Mouse (Mus musculus) heart, postnatal 0 days (tissue): ENCODE measurements around the gene Krtap5-4. TPM values are rescaled to one million over a fixed set of nuclear protein-coding genes. Genes with fewer than 3 reads are reported as not detected.
"Not testable (repeated sequence)": the region's sequence is repeated elsewhere in the genome, so short reads cannot be mapped to it uniquely, and the experiment has no call there.

Source experiments
- ATAC-seq: fragments of 200-750 bp; cut with Nextera tagmentation; 2 replicates; pipeline ENCODE4 v1.8.0; 2017; ENCODE audit warnings: low read depth, moderate number of reproducible peaks, moderate library complexity; ENCODE audit not compliant: insufficient read depth
- DNase-seq: peaks from one replicate; pipeline ENCODE4 v3.0.0-alpha.2; 2016; ENCODE audit warnings: low spot score
- H3K27ac ChIP-seq: fragments of 300-500 bp; sonication (generic); 2 replicates; pipeline ENCODE4 v1.5.1; 2014; ENCODE audit warnings: low read depth, mild to moderate bottlenecking
- H3K27me3 ChIP-seq: fragments of 300-500 bp; sonication (generic); 2 replicates; pipeline ENCODE4 v1.6.1; 2014; ENCODE audit warnings: low read length, mixed read lengths; ENCODE audit not compliant: control insufficient read depth, insufficient read depth
- H3K36me3 ChIP-seq: fragments of 300-500 bp; sonication (generic); replicated peaks from 2 replicates; pipeline ENCODE4 v1.6.1; 2014; ENCODE audit warnings: low read length, mixed read lengths; ENCODE audit not compliant: control insufficient read depth, insufficient read depth
- H3K4me1 ChIP-seq: fragments of 300-500 bp; sonication (generic); 2 replicates; pipeline ENCODE4 v1.6.1; 2014; ENCODE audit warnings: antibody characterized with exemption; ENCODE audit not compliant: control insufficient read depth, insufficient read depth
- H3K4me2 ChIP-seq: fragments of 300-500 bp; sonication (generic); 2 replicates; pipeline ENCODE4 v1.6.1; 2014; ENCODE audit warnings: low read depth, mild to moderate bottlenecking, low read length, moderate library complexity
- H3K4me3 ChIP-seq: fragments of 300-500 bp; sonication (generic); 2 replicates; pipeline ENCODE4 v1.5.1; 2014; ENCODE audit warnings: low read depth, low read length
- H3K9ac ChIP-seq: fragments of 300-500 bp; sonication (generic); replicated peaks from 2 replicates; pipeline ENCODE4 v1.6.1; 2014; ENCODE audit warnings: low read depth, low read length, mixed read lengths
- H3K9me3 ChIP-seq: fragments of 300-500 bp; sonication (generic); replicated peaks from 2 replicates; pipeline ENCODE4 v1.6.1; 2016; ENCODE audit warnings: low read length; ENCODE audit not compliant: control insufficient read depth
- CTCF ChIP-seq: IDR thresholded peaks from 2 replicates; pipeline ENCODE4 v1.5.1; 2016; ENCODE audit warnings: antibody characterized with exemption, control low read depth, low read depth
- EP300 ChIP-seq: IDR thresholded peaks from 2 replicates; pipeline ENCODE4 v1.6.1; 2016; ENCODE audit warnings: antibody characterized with exemption, low read depth
- WGBS: fragments of 180-500 bp; shearing (Covaris S2); extraction: QIAGEN DNeasy Blood & Tissue Kit; methylation state at CpG from one replicate; pipeline ENCODE4 v1.1.7; 2014; 5-methylcytosine and 5-hydroxymethylcytosine counted together
- polyA plus RNA-seq: library from polyadenylated mRNA; unstranded; fragments of >200 nt; fragmentation: Nextera tagmentation; extraction: Ambion mirVana; gene quantifications from 2 replicates; pipeline ENCODE4 v1.2.1, GENCODE M21; 2015
- total RNA-seq: library from RNA; depleted of rRNA; stranded (reverse); fragments of >200 nt; gene quantifications from 2 replicates; pipeline ENCODE4 v1.2.3, GENCODE M21; 2014; ENCODE audit warnings: low replicate concordance; rRNA removed

Gene Krtap5-4
- total RNA-seq (not detected in 2 replicates), polyA plus RNA-seq (not detected in 2 replicates)

DNA sequence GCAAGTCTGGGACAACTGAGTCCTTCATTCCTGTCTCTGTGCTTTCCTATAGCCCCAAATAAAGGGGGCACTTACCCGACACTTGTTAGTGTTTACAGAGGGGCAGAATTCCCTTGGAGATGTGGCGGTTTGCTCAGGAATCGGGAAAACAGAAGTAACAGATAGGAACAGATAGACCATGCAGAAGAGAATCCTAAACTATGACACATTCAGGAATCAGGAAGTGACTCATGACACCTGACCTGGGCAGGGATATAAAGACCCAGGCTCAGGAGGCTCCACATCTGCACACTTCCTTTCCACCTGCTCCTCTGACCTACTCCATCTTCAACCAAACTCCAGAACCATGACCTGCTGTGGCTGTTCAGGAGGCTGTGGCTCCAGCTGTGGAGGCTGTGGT, at the start of gene Krtap5-4:
Gene Krtap5-4 (plus strand): TSS at position 301 of the 400 bp plus-strand sequence.
- Histone ChIP-seq H3K27me3 (no peaks in the 10 kb centered on the region; the same call in 1 of the 2 replicates), H3K27ac (no peak within 1 kb of the TSS), H3K4me2 (no peak within 1 kb of the TSS), H3K9me3 (no peaks in the 10 kb centered on the region), H3K9ac (no peak within 1 kb of the TSS), H3K36me3 (no peaks in the 10 kb centered on the region), H3K4me1 (no peaks in the 10 kb centered on the region), H3K4me3 (no peak within 1 kb of the TSS)
- TF ChIP-seq CTCF: no peak
- TF ChIP-seq EP300: no peak
- ATAC-seq (no peak), DNase-seq (no peak)
- WGBS: 36% methylated on average over 3 of the region's 3 CpGs

DNA sequence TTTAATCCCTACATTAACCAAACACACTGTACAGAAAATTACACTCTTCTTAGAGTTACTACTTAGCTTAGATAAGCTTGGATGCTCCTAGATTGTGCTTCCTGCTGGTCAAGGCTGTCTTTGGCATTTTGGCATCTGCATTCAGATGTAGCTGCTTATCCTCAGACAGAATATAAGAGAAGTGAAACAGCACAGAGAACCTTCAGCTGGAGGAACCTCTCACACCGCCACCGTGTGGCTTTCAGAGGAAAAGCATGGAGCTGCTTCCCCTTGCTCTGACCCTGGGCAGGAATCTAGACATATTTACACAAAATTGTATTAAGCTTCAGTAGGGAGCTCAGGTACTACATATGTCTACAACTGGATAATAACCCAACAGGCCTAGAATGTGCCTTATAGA, 47.8 kb upstream of the Krtap5-4 start:
- WGBS: 0% methylated on average over 2 of the region's 2 CpGs
- Histone ChIP-seq H3K4me2 (no peak overlapping the region), H3K4me1 (no peaks in the 10 kb centered on the region), H3K9me3 (no peaks in the 10 kb centered on the region), H3K27ac (no peak overlapping the region), H3K36me3 (no peaks in the 10 kb centered on the region), H3K9ac (no peak overlapping the region), H3K4me3 (no peak overlapping the region), H3K27me3 (no peaks in the 10 kb centered on the region)
- ATAC-seq (0 out of 2 replicates have a peak, but pooled peaks have one; percentile 24), DNase-seq (peak; percentile 35)
- TF ChIP-seq CTCF (peak; percentile 60), EP300 (no peak)

DNA sequence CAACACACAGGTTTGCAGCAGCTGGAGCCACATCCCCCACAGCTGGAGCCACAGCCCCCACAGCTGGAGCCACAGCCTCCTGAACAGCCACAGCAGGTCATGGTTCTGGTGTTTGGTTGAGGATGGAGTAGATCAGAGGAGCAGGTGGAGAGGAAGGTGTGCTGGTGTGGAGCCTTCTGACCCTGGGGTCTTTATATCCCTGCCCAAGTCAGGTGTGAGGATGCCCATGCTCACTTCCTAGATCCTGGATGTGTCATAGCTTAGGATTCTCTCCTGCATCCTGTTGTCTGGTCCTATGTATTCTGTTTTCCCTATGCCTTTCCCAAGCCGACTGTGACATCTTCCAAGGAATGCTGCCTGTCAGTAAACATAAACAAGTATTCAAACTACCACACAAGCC, 45.1 kb upstream of the Krtap5-4 start, which contains the start of gene Gm2431:
Gene Gm2431 (minus strand): TSS at position 101 of the 400 bp plus-strand sequence.
- 35% methylated on average over 1 of the region's 1 CpGs for WGBS
- not testable (repeated sequence) for H3K36me3 ChIP-seq, H3K9ac ChIP-seq, ATAC-seq, H3K27me3 ChIP-seq, DNase-seq, H3K4me1 ChIP-seq, H3K4me3 ChIP-seq, H3K27ac ChIP-seq, H3K9me3 ChIP-seq, H3K4me2 ChIP-seq

DNA sequence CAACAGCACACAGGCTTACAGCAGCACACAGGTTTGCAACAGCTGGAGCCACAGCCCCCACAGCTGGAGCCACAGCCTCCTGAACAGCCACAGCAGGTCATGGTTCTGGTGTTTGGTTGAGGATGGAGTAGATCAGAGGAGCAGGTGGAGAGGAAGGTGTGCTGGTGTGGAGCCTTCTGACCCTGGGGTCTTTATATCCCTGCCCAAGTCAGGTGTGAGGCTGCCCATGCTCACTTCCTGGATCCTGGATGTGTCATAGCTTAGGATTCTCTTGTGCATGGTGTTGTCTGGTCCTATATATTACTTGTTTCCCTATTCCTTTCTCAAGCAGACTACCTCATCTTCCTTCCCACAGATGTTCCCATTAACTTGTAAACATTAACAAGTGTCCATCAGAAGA, 29.1 kb upstream of the Krtap5-4 start, which contains the start of gene Gm4559:
Gene Gm4559 (minus strand): TSS at position 101 of the 400 bp plus-strand sequence.
- H3K4me1 ChIP-seq, ATAC-seq, H3K4me3 ChIP-seq, H3K4me2 ChIP-seq, H3K9me3 ChIP-seq, H3K27ac ChIP-seq, H3K27me3 ChIP-seq, DNase-seq, H3K9ac ChIP-seq, H3K36me3 ChIP-seq: not testable (repeated sequence)

DNA sequence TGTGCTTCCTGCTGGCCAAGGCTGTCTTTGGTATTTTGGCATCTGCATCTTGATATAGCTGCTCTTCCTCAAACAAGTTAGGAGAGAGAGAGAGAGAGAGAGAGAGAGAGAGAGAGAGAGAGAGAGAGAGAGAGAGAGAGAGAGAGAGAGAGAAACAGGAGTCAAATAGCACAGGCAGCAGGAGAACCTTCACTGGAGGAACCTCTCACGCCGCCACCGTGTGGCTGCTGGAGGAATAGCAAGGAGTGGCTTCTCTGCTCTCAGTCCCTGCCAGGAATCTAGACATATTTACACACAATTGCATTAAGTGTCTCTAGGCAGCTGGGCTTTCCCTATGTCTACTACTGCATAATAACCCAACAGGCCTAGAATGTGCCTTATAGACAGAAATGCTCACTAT, 25.2 kb upstream of the Krtap5-4 start:
- 3% methylated on average over 3 of the region's 3 CpGs for WGBS
- H3K27me3 ChIP-seq, H3K9me3 ChIP-seq, ATAC-seq, H3K4me1 ChIP-seq, H3K4me3 ChIP-seq, H3K4me2 ChIP-seq, H3K27ac ChIP-seq, H3K9ac ChIP-seq, H3K36me3 ChIP-seq: not testable (repeated sequence)
- TF ChIP-seq CTCF: peak; percentile 66
- DNase-seq: peak; percentile 53

DNA sequence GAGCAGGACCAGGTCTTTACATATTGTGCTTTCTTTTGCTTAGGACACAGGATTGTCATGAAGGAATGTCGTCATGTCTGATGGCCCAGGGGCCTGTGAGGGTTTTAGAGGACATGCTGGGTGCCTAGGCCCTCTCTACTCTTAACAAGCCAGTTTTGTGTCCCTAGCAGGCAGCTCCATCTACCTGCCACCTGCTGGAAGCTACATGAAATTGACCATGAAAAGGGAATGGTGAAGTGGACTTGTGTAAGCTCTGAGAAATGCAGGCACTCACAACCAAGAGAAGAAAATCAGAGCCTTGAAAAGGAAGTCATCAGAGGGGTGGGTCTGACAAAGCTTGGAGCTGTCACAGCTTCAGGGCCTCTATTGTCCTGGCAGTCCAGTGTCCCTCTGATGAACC, 24.1 kb upstream of the Krtap5-4 start:
- H3K27me3 ChIP-seq, H3K9me3 ChIP-seq, H3K4me2 ChIP-seq, H3K9ac ChIP-seq, DNase-seq, H3K27ac ChIP-seq, H3K4me1 ChIP-seq, H3K4me3 ChIP-seq, ATAC-seq, H3K36me3 ChIP-seq: not testable (repeated sequence)
- WGBS: 67% methylated on average over 1 of the region's 1 CpGs
- TF ChIP-seq CTCF: peak; percentile 22

DNA sequence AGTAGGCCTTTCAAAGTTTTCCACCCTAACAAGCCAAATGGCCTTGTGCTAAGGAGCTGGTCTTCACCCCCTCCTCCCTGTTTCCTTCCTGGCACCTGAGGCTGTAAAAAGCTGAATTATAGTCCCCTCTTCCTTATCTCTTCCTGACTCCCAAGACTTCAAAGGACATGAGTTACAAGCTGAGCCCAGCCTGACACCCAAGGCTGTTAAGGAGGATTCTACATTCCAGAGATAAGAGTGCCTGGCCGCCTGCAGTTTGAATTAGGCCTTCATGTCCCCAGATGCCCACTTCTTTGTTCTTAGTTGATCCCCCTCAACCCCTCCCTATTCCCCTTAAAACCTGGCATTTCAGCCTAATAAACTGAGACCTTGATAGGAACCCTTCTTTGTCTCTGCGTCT, 20.5 kb upstream of the Krtap5-4 start:
- not testable (repeated sequence) for ATAC-seq, DNase-seq, H3K9me3 ChIP-seq, H3K9ac ChIP-seq, H3K4me2 ChIP-seq, H3K4me3 ChIP-seq, H3K27me3 ChIP-seq, H3K27ac ChIP-seq, H3K36me3 ChIP-seq, H3K4me1 ChIP-seq
- WGBS: 38% methylated on average over 2 of the region's 2 CpGs
